Mouse (Mus musculus) gastrocnemius, postnatal 14 days (tissue): ENCODE results near the gene Mcts1. TPM values are rescaled to one million over a fixed set of nuclear protein-coding genes. Genes with fewer than 3 reads are reported as not detected.

Experiments used
- DNase-seq: peaks from one replicate; pipeline ENCODE4 v3.0.0; 2021; ENCODE audit warnings: mixed read lengths
- intact Hi-C: fragments of 180-260 bp; cut with DNase I; formaldehyde crosslinking; loops from one replicate; pipeline ENCODE4 v1.15.1; 2025; ENCODE audit warnings: low total_unique reads
- total RNA-seq, 2 experiments: library from RNA; stranded (reverse); gene quantifications; 2 replicates each; pipeline ENCODE4 v1.2.3; 2021

Gene Mcts1
- total RNA-seq, 2 experiments from 2014 or later = 44.5 to 47.3 TPM

GRCm38 (mm10) chrX:38651167-38651566 lies 50.8 kb downstream of the Mcts1 start:
- DNase-seq = no peak
- intact Hi-C loops = no loop called here

- no peak for DNase-seq
- intact Hi-C loops = no loop called here
Observed at GRCm38 (mm10) chrX:38653181-38653580, 52.8 kb downstream of the Mcts1 start.

DNA sequence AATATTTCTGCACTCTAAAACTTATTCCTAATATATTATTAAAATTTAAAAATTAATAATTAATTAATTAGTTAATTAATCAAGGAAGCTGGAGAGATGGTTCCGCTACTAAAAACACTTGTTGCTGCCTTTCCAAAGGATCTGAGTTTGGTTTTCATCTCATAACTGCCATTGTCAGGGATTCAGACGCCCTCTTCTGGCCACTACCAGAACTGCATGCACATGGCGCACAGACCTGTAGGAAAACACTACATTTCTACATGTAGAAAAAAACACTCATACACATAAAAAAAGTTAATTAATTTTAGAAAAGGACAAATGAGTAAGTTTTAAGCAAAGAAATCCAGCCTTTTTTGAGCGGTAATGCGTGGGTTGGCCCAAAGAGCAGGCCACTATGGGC lies 54.3 kb downstream of the Mcts1 start:
- DNase-seq = no peak
- intact Hi-C loops = no loop called here

- no peak for DNase-seq
- intact Hi-C loops = no loop called here
Observed at GRCm38 (mm10) chrX:38656206-38656883, 56.0 kb downstream of the Mcts1 start.

Other genes starting within 250 kb of the Mcts1 start
- 10 to 100 TPM; 77.5 to 84.6 TPM for gene Lamp2, start 144.1 kb upstream of the Mcts1 start, total RNA-seq
- 10 to 100 TPM; 11.0 to 11.5 TPM for gene Cul4b, start 24.4 kb upstream of the Mcts1 start, total RNA-seq
- 1 to 10 TPM; 9.1 to 9.3 TPM for gene C1galt1c1, start 34.5 kb downstream of the Mcts1 start, total RNA-seq
- not detected for gene 6030498E09Rik, start 172.1 kb downstream of the Mcts1 start, total RNA-seq